Mouse (Mus musculus) embryonic fibroblast, embryonic 13.5 days (primary cell): ENCODE results near the gene Rgs9bp. TPM values are rescaled to one million over a fixed set of nuclear protein-coding genes. Genes with fewer than 3 reads are reported as not detected.

Experiments
- H3K27ac ChIP-seq: 2 replicates; pipeline ENCODE4 v1.5.1; 2012; ENCODE audit warnings: low read length, control low read depth, inconsistent platforms; ENCODE audit not compliant: insufficient read depth
- H3K4me1 ChIP-seq: 2 replicates; pipeline ENCODE4 v1.6.1; 2011; ENCODE audit warnings: low read length; ENCODE audit not compliant: control insufficient read depth, insufficient read depth
- H3K4me3 ChIP-seq: 2 replicates; pipeline ENCODE4 v1.5.1; 2011; ENCODE audit warnings: mild to moderate bottlenecking, control low read depth, low read length; ENCODE audit not compliant: insufficient read depth
- CTCF ChIP-seq: IDR thresholded peaks from 2 replicates; pipeline ENCODE4 v1.5.1; 2011; ENCODE audit warnings: mild to moderate bottlenecking, control low read depth, low read length, moderate library complexity, borderline replicate concordance; ENCODE audit not compliant: insufficient read depth
- POLR2A ChIP-seq: IDR thresholded peaks from 2 replicates; pipeline ENCODE4 v1.6.1; 2011; ENCODE audit warnings: low read depth, mild to moderate bottlenecking, control low read depth, low read length, moderate library complexity
- polyA plus RNA-seq: library from polyadenylated mRNA; stranded (reverse); fragments of >200 nt; gene quantifications from 2 replicates; pipeline ENCODE4 v1.2.4, GENCODE M21; 2011; ENCODE audit warnings: low read depth; ENCODE audit not compliant: missing spikeins, insufficient read length

Rgs9bp gene
- polyA plus RNA-seq, 1 experiment = 0.33 TPM

DNA sequence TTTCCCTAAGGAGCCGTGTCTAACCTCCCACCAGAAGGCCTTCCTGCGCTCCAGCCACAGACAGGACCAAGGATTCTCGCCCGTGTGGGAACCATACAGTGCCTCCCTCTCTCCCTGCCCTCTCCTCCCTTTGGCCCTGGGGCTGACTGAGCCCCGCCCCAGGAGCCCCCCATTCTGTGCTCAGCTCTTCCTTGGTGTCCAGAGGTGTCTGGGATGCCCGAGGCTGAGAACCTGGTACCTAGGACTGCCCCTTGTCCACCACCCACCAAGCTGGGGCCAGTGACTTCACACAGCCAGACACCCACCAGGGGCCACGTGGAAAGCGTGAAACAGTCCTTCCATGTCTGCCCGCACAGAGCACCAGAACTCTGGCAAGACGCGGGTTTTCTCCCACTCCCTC, 22.3 kb downstream of the Rgs9bp start:
- TF ChIP-seq CTCF (no peak), POLR2A (no peak)
- Histone ChIP-seq H3K4me1 (no peaks in the 10 kb centered on the region), H3K27ac (no peak overlapping the region), H3K4me3 (no peak overlapping the region)

DNA sequence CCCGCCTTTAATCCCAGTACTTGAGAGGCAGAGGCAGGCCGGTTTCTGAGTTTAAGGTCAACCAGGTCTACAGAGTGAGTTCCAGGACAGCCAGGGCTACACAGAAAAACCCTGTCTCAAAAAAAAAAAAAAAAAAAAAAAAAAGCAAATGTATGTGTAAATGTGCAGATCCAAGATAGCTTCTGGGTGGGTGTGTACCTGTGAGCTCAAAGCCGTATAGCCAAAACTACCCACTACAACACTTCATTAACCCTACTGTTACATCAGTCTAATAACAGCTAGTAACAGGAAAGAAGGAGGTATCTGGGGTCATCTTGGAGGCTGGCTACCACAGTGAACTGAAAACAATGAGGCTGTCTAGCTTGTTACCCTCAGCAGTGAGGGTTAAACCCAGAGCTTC, 25.5 kb downstream of the Rgs9bp start:
- Histone ChIP-seq H3K4me3 (no peak overlapping the region), H3K27ac (no peak overlapping the region), H3K4me1 (no peaks in the 10 kb centered on the region; the same call in 1 of the 2 replicates)
- TF ChIP-seq POLR2A = no peak
- TF ChIP-seq CTCF = no peak

DNA sequence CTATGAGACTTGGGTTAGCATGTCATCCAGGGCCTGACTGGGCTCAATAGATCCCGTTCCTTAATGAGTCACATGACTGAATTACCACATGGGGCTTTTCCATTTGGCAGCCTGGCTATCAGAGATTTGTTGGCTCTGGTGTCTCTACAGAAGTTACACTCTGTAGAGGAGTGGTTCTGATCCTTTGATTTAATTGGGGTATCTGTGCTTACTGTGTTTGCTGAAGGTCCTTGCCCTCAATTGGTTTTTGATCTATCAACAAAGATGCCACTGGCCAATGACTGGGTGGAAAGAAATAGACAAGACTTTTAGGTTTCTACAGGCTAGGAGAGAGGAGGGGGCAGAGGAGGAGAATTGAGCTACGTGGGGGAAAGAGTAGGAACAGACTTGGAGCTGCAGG, 26.7 kb downstream of the Rgs9bp start:
- no peak overlapping the region for H3K4me3 ChIP-seq
- H3K4me1 ChIP-seq = no peaks in the 10 kb centered on the region; the same call in 1 of the 2 replicates
- no peak for TF ChIP-seq POLR2A
- no peak for TF ChIP-seq CTCF
- no peak overlapping the region for H3K27ac ChIP-seq

DNA sequence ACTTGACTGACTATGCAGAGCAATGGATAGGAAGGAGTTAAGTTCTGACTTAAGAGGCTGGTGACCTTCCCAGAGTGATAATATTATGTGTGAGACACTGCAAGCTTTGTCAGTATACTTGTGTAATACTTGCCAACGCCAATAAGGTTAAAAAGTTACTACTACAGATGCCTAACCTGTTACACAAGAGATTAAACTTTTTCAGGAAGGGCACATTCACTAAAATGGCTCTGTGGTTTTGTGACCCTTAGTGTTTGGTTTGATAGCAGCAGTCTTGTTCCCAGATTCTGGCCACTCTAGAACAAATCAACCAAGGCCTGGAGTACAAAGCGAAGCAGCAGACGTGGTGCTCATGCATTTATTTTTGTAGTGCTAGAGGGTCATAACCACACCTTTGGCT, 27.8 kb downstream of the Rgs9bp start:
- H3K4me1 ChIP-seq = no peaks in the 10 kb centered on the region; the same call in 1 of the 2 replicates
- no peak overlapping the region for H3K27ac ChIP-seq
- H3K4me3 ChIP-seq = no peak overlapping the region
- TF ChIP-seq POLR2A (no peak), CTCF (no peak)

DNA sequence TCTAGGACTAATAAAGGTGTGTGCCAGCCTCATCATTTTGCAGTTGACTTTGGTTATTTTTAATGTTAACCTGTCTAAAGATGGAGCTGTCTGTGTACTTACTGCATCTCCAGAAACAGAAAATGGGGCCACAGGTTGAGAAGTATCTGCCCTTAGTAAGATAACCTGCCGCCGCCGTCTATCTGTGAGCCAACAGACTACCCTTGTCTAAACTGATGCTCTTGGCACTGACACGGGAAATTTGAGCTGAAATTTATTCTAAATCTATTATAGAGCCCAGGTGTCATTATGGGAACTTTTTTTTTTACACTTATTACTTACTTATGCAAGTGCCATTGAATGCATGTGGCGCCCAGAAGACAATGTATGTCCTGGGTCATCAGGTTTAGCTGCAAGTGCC, 28.5 kb downstream of the Rgs9bp start:
- no peak overlapping the region for H3K4me3 ChIP-seq
- no peak overlapping the region for H3K27ac ChIP-seq
- no peaks in the 10 kb centered on the region; the same call in 1 of the 2 replicates for H3K4me1 ChIP-seq
- no peak for TF ChIP-seq CTCF
- no peak; the same call in 1 of the 2 replicates for TF ChIP-seq POLR2A

DNA sequence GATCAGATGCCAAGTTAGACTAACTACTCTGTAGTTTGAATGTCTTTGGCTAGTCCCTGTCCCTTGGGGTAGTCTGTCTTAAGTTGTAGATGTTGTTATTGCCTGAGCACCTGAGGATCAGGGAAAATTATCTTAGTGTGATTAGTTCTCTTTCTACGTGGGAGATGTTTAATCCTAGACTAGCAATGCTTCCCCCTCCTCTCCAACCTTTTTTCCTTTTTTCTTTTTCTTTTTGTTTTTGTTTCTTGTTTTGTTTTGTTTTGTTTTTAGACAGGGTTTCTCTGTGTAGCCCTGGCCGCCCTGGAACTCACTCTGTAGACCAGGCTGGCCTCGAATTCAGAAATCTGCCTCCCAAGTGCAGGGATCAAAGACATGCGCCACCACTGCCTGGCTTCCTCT, 29.2 kb downstream of the Rgs9bp start, which contains the start of gene Nudt19:
TSS of gene Nudt19 (minus strand) at position 100 of the 399 bp plus-strand sequence.
- TF ChIP-seq POLR2A = no peak
- no peak for TF ChIP-seq CTCF
- no peaks in the 10 kb centered on the region; the same call in 1 of the 2 replicates for H3K4me1 ChIP-seq
- peak within 1 kb of the TSS; percentile 83 for H3K27ac ChIP-seq
- H3K4me3 ChIP-seq = peak within 1 kb of the TSS; percentile 64

DNA sequence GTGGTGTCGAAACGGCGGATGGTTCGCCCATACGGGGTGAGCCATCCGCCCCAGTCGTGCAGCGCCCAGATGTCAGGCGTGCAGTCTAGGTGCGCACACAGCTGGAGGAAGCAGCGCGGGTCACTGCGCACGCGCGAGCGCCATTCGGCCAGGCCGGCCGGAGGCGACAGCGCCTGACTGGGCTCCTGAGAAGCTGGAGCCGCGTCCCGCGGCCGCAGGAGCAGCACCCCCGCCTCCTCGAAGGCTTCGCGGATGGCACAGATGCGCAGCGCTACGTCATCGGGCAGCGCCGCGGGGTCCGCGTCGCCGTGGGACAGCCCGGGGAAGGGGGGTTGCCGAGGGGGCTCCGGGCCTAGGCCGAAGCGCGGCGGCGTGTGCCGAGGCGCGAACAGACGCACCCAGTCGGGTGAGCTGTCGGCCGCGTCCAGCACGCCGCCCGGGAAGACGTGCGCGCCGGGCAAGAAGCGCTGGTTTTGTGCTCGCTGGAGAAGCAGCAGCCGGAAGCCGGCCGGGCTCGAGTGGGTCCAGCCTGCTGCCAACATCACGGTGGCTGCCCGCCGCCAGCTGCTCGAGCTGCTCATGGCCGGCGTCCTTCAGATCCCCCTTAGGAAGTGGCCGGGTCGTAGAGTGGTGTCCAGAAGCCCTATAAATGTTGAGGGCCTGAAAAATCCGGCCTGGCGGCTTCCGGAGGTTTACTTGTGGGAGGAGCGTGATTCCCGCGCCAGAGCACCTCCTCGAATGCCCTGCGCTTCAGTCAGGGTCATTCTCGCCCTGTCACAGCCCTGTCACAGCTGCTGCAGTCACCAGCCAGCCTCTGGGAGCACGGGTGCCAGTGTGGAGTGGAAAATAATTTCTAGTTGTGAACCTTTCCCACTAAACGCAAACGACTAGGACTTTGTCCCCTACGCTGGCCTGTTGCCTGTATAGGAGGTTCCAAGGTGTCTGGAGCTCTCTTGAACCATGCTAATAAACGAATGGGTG, 29.9 kb downstream of the Rgs9bp start:
- peak overlapping the region; percentile 64 for H3K4me3 ChIP-seq
- TF ChIP-seq POLR2A = peak; percentile 80
- no peak for TF ChIP-seq CTCF
- H3K4me1 ChIP-seq = no peaks in the 10 kb centered on the region; the same call in 1 of the 2 replicates
- H3K27ac ChIP-seq = peak overlapping the region; percentile 83

DNA sequence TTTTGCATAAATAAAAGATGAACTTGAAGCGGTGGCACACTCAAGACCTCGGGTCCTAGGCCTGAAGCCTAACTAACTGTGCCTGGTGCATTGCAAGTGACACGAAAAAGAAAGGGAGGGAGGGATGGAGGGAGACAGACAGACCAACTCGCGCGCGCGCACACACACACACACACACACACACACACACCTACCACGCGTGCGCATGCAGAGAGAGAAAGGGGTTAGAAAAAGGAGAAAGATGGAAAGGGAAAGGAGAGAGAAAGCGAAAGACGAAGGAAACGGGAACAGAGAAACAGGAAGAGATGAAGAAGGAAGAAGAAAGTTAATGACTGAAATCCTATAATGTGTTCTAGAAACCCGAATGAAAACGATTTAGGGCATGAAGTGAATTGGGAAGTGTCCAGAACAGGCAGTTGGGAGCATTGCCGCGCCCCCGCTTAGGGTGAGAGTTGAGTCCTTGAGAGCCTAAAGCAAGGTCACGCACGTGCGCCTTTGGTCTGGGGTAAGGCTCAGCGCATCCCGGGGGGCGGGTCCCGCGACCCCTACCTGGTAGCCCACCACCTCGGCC, 30.7 kb downstream of the Rgs9bp start:
- peak overlapping the region; percentile 16; the same call in 1 of the 2 replicates for H3K27ac ChIP-seq
- TF ChIP-seq POLR2A = no peak
- peak overlapping the region; percentile 64 for H3K4me3 ChIP-seq
- H3K4me1 ChIP-seq = no peaks in the 10 kb centered on the region; the same call in 1 of the 2 replicates

DNA sequence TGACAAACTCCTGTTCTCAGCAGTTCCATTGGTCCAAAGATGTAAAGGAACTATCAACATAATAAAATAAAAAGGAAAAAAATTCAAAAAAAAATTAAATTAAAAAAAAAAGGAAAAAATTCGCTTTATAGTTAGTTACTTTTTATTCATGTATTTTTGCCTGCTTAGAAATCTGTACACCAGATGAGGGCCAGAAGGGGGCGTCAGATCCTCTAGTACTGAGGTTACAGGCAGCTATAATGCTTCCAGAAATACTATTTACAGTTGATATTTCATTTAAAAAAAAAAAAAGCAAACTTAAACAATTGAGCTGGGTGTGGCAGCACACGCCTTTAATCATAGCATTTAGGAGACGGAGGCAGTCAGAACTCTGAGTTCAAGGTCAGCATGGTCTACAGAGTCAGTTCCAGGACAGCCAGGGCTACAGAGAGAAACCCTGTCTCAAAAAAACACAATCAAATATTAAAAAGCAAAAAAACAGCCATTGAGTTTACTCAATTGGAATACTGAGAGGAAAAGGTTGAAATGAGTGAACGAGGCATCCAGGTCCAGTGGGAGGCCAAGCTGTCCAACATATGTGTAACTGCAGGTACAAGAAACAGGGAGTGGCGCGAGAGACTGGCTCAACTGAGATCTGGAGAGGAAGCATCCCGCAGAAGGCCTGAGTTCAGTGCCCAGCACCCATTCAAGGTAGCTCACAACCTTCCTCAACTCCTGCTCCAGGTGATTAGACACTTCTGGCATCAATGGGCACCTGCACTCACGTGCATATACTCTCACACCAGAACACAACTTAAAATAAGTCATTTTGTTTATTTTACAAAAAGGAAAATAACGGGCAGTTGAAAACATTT, 31.4 kb downstream of the Rgs9bp start:
- TF ChIP-seq POLR2A (no peak), CTCF (no peak)
- no peaks in the 10 kb centered on the region; the same call in 1 of the 2 replicates for H3K4me1 ChIP-seq
- no peak overlapping the region for H3K27ac ChIP-seq
- H3K4me3 ChIP-seq = peak overlapping the region; percentile 64
